Mouse (Mus musculus) cerebellum, adult 11-12 months (tissue): ENCODE measurements around the gene Gm21800.
"Not testable (repeated sequence)": the region's sequence is repeated elsewhere in the genome, so short reads cannot be mapped to it uniquely, and the experiment has no call there.

Experiments used
- DNase-seq: peaks from one replicate; pipeline ENCODE4 v3.0.0; 2022

The Gm21800 gene

GRCm38 (mm10) chrY:41406198-41406597 lies at the start of gene Gm21800:
Gene Gm21800, plus strand, starts transcription at chrY:41406498.
- DNase-seq = not testable (repeated sequence)
